Mouse (Mus musculus): ENCODE results near the gene Srgap3.

Gene Srgap3

DNA sequence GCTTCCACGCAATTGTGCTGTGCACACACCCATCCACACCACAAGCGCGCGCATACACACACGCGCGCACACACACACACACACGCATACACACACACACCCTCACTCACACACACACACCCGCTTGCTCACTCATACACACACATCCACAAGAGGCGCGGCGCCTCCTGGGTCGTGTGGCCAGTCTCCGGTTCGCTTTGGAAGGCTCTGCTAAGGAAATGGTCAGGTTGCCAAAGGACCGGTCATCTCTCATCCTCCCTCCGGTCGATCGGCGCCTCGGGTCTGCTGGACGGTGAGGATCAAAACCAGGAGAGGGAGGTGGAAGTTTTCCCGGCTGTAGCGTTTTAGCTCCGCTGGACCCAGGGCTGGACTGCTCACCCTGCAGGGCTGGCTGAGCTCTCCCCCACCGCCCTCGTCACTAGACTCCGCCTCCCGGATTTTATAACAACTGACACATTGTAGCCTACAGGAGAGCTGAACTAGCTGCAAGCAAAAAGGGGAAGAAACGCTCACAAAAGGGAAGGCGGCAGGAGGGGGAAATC, at the start of gene Srgap3:
Srgap3 (minus strand) TSS at position 372 of the 542 bp plus-strand sequence.
- CTCF ChIA-PET = interaction anchor here in 3 of 4 experiments (0.7 to 1.9 kb wide), 5 partner anchors 43 to 554 kb away, joined by 3 to 5 read pairs (median 3); no protein-coding TSS in a partner anchor
- POLR2A ChIA-PET = interaction anchor here in 2 of 4 experiments (1.0 to 1.6 kb wide), 6 partner anchors 8 to 359 kb away, joined by 3 to 4 read pairs (median 3); partner anchors contain the start of gene Thumpd3 (in 1 of the 2)

DNA sequence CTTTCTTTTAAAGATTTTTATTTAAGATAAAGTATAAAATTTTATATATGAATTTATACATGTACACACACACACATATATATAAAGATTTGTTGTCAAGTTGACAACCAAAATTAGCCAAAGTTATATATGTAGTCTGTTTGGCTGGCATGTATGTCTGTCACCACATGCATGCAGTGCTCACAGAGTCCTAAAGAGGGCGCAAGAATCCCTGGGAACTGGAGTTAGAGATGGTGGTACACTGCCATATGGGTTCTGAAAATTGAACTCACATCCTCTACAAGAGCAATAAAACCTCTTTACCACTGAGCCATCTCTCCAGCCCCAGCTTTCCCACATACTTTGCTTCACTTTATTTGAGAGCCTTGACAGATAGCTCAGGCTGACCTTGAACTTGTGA, 48.6 kb upstream of the Srgap3 start:
- ChIA-PET POLR2A (interaction anchor here in 1 of 4 experiments (0.7 kb wide), 1 partner anchor 255 kb away, joined by 3 read pairs; no protein-coding TSS in a partner anchor), CTCF (interaction anchor here in 2 of 4 experiments (0.6 to 1.3 kb wide), 3 partner anchors 9 to 42 kb away, joined by 3 to 4 read pairs (median 3); no protein-coding TSS in a partner anchor)

DNA sequence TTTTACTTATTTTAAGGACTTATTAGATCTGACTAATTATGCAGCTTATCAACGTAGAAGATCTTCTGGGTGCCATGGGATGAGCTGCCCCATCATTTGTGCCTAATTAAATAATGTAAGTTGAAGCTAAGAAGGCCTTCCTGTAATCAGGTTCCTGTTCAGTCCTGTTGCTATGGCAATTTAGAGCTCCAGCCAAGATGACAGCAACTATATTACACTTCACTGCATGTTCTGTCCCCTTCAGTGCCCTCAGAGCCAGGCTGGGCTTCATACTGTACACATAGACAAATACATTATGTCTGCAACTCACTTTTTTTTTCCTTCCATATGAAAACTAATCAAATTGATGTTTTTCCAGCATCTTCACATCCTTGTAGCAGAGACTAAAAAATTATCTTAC, 43.1 kb upstream of the Srgap3 start:
- ChIA-PET POLR2A (interaction anchor here in 2 of 4 experiments (0.6 to 1.1 kb wide), 2 partner anchors 11 to 39 kb away, joined by 3 read pairs; no protein-coding TSS in a partner anchor), CTCF (no interaction called here)

DNA sequence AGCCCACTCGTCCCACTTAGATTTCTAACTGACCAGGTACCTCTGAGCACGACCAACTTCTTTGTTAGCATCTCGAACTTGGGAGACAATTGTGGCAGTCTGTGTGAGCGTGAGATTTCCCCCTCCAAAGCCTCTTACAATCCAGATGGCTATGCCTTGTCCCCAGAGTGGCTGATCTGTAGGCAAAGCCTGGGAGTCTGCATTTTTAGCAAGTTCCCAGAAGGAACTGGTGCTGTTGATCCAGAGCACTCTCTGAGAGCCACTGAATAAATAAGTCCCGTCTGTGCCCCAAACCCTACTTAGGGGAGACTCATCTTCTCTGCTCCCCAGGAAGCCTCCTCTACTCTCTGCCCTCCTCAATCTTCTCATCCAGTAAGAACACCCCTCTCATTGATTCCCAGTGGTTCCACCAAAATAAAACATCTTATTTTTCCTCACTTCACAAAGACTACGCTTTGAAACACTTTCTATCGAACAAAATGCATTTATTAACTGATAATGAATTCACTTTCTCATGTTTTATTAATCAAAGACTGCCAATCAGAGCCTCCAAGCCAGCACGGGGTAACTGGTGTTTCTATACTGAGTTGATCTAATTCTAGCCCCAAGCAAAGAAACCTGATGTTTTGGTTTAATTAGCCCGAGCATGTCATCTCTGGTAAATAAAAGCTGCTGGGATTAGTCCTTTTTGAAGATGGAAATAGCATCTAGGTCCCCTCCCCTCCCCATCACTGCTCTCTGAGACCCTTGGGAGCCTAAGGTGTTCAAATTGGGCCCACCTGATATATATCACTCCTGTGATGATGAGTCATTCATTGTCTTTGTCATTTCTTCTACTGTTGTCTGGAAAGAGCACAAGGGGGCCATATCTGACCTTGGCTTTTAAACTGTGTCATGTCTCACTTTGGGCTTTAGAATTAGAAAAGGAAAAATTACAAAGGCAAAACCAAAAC, 38.6 kb upstream of the Srgap3 start:
- ChIA-PET POLR2A (no interaction called here), CTCF (interaction anchor here in 2 of 4 experiments (0.8 to 1.0 kb wide), 2 partner anchors 8 to 9 kb away, joined by 3 read pairs; no protein-coding TSS in a partner anchor)

DNA sequence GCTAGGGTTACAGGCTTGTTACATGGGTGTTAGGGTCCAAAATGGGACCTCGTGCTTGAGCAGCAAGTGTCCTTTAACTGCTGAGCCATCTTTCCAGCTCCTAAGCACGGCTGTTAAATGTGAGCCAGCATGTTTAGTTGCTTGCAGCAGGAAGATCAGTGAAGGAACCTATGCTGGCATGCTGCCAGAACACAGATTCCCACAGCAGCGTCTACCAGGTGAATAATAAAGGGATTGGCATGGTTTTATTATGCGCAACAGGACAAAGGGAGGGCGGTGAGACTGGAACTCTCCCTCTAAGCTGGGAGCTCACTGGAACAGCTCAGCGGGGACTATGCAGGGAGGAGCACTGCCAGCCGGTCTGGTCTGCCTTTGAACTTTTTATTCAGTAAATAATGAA, 35.2 kb upstream of the Srgap3 start:
- CTCF ChIA-PET = interaction anchor here in 2 of 4 experiments (0.9 to 1.4 kb wide), 2 partner anchors 19 to 281 kb away, joined by 4 to 5 read pairs; no protein-coding TSS in a partner anchor
- POLR2A ChIA-PET = interaction anchor here in 3 of 4 experiments (0.6 to 2.9 kb wide), 10 partner anchors 8 to 287 kb away, joined by 3 to 17 read pairs (median 4); partner anchors contain the start of gene Rad18 (in 1 of the 3)

DNA sequence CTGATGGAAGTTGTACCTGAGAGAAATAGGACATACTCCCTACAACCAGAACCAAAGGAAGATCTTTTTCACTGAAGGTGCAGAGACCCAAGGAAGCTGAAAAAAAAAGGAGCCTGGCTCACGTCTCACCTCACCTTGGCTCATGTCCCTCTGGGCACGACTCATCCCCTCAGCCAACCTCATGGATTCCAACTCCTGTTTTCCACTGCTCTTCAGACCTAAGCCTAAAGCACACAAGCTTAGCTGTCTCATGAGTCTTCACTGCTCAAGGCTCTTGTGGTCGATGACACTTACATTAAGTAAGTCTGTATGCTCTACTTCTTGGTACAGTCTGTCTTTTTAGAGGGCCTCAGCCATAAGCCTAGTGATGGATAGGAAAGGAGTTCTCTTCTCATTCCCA, 31.9 kb upstream of the Srgap3 start:
- ChIA-PET CTCF (no interaction called here), POLR2A (interaction anchor here in 3 of 4 experiments (0.7 to 1.1 kb wide), 3 partner anchors 9 to 236 kb away, joined by 3 to 8 read pairs (median 3); no protein-coding TSS in a partner anchor)

DNA sequence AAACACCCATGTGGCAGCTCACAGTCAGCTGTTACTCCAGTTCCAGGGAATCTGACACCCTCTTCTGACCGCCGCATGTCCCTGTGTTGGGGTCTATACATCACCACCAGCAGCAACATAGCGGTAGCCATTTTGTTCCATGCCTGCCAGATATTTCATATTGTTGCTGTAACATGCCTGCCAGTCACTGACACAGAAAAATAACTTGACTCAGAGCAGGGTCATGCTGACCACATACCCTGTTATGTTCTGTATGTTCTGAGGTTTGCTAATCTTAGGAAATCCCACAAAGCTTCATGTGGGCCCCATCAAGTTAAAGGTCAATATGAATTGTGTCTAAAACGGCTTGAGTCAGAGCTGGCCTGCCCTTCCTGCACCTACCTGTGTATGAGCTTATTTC, 30.2 kb upstream of the Srgap3 start:
- ChIA-PET POLR2A (interaction anchor here in 1 of 4 experiments (0.9 kb wide), 1 partner anchor 140 kb away, joined by 3 read pairs; no protein-coding TSS in a partner anchor), CTCF (no interaction called here)

DNA sequence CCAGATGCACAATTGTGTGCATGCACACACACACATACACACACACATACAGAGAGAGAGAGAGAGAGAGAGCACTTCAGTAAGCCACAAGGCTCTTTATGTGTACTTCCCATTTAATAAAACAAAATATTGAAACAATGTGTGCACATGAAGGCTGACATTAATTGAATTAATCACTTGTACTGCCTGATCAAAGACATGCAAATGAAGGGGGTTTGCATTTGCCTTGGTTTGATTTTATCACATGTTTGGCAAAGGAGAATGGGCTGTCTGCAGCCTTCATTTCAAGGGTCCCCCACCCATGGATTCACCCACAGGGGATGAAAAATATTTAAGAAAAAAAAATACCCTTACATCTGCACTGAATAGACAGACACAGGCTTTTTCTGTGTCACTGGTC, 29.5 kb upstream of the Srgap3 start:
- ChIA-PET POLR2A (no interaction called here), CTCF (no interaction called here)

DNA sequence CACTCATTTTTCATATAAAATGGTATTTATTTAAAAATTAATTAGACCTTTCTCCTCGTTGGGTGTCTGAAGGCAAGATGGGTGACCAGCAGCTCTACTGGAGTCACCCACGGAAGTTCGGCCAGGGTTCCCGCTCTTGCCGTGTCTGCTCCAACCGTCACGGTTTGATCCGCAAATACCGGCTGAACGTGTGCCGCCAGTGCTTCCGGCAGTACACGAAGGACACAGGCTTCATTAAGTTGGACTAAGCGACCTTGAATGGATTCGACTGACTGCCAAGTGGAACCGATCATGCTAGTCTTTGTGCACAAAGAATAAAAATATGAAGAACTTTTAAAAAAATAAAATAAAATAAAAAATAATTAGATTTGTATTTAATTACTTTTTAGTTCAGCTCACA, 29.1 kb upstream of the Srgap3 start:
- POLR2A ChIA-PET = no interaction called here
- CTCF ChIA-PET = no interaction called here

DNA sequence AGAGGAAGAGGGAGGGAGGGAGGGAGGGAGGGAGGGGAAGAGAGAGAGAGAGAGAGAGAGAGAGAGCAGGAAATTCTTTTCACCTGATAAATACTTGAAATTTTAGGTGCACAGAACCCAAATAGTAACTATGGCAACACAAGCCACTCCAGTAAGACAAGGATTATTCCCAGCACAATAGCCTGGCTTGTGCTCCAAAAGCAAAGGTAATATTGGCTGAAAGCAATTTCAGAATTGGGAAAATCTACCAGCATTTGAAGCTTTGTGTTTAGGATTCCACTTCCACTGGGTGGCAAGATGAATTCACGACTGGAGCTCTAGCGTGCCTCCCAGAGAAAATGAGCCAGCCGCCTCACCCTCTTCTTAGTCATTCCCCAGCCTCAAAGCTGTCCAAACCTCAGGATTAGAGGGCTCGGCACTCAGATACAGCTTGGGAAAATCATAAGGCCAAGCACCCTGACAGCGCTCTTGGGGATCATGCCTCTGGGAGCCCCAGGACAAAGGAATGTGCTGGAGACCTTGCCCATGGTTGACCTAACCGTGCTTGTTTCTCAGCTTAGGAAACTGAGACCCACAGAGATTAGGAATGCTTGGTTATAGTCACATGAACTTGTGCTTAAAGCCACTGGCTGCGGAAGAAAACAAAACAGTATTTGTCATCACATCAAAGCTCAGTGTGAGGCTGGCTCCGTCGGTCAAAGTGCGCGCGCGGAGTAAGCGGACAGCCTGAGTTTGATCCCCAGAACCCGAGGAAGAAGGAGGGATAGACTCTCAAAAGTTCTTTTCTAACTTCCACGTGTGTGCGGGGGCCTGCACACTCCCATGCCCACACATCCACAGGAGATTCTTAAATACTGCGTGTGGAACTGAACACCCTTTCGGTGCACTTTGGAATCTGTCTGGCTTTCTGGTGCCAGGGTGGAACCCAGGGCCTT, 27.0 kb upstream of the Srgap3 start:
- CTCF ChIA-PET = interaction anchor here in 2 of 4 experiments (0.7 to 1.5 kb wide), 3 partner anchors 8 to 548 kb away, joined by 4 to 5 read pairs (median 5); no protein-coding TSS in a partner anchor
- POLR2A ChIA-PET = interaction anchor here in 3 of 4 experiments (0.6 to 3.9 kb wide), 8 partner anchors 8 to 621 kb away, joined by 3 to 17 read pairs (median 4); no protein-coding TSS in a partner anchor

DNA sequence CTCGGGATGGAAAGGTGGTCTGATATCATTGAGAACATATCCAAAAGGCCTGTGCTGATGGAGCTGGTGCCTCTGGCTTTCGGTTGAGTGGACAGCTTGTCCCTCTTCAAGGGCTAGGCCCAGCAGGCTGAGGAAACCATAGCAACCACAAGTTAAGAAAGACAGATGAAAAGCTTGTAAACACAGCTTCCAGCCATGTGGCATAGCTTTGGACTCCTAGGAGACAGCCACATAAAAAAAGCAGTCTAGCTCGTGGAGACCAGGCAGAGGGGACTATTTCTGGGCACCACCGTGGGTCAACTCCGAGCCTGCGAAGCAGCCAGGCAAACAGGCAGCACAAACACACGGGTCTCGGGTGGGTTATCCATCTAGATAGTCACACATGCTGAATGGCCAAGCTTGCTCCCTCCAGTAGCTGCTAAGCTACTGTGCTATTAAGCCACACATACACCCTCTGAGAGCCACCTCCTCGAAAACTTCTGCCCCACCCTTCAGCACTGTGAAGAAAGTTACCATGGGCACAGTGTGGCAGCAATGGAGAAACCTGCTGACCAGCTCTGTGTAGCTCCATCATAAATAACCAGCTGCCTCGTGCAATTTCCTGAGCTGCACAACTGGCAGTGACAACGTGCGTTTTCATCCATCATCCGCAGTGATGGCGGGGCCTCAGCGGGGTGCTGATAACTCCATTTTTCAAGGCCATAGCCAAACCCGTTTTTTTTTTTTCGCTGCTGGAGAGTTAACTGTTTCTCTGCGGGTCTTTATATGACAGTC, 26.0 kb upstream of the Srgap3 start:
- ChIA-PET POLR2A (interaction anchor here in 2 of 4 experiments (0.8 to 3.9 kb wide), 4 partner anchors 9 to 135 kb away, joined by 3 to 17 read pairs (median 3); no protein-coding TSS in a partner anchor), CTCF (interaction anchor here in 1 of 4 experiments (1.5 kb wide), 1 partner anchor 273 kb away, joined by 5 read pairs; no protein-coding TSS in a partner anchor)

DNA sequence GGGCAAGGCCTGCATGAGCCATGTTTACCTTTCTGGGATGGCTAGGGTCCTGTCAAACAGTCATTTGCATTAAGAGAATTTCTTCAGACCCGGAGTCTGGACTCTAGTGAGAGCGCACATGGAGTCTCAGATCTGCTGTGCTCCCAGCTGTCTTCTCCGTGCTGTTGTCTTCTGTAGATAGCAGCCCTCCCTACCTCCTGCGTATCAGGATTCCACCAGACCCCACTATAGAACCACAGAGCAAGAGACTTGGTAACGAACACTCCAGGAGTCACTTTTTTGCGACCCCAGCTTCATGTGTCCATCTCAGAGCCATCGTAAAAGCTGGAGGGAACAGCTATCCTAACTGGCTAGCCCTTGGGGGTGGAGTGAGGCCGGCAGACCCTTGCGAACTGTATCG, 25.1 kb upstream of the Srgap3 start:
- ChIA-PET POLR2A (interaction anchor here in 1 of 4 experiments (1.4 to 3.9 kb wide), 3 partner anchors 10 to 289 kb away, joined by 3 to 17 read pairs (median 3); no protein-coding TSS in a partner anchor), CTCF (interaction anchor here in 1 of 4 experiments (0.6 kb wide), 1 partner anchor 51 kb away, joined by 3 read pairs; no protein-coding TSS in a partner anchor)

DNA sequence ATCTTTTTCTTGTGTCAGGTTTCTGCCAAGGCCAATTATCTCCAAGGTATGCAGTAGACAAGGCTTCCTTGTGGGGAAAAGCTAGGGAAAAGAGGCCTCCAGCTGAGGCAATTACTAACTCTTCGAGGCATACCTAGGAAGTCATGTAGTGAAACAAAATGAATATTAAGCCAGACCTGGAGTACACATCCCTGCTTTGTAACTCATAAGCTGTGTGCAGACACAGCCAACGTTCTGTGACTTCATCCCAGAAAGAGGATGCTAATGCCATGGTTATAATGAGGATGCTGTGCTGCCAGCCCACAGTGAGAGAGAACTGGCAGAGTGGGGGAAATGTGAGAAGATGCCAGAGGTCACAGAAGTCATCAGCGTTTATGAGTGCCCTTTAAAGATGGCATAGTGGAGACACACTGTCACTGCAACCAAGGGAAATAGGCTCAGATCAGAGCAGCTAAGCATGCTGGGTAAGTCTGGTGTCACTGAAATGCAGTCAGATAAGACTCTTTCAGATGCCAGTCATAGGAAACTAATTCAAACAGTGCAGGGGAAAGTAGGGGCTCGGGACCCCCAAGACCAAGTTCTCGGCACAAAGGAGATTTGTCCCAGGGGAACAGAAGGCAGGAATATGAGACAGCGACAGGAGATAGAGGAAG, 24.2 kb upstream of the Srgap3 start:
- POLR2A ChIA-PET = interaction anchor here in 1 of 4 experiments (1.4 to 3.9 kb wide), 3 partner anchors 11 to 288 kb away, joined by 3 to 17 read pairs (median 3); no protein-coding TSS in a partner anchor

DNA sequence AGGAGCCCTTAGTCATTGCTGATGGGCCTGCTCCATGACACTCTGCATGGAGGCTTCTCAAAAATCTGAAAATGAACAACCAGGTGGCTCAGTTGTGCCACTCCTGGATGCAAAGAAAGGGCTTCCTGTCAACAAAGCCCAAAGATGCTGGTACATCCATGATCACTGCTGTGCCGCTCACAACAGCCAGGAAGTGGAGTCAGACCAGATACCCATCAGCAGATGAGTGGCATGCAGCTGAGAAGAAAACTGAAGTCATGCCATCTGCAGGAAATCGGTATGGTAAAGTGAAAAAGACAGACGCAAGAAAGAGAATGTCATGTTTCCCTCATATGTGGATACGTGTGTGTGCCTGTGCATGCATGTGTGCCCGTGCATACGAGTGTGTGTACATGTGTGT, 20.3 kb upstream of the Srgap3 start:
- ChIA-PET CTCF (no interaction called here), POLR2A (interaction anchor here in 1 of 4 experiments (0.6 to 0.8 kb wide), 2 partner anchors 12 to 228 kb away, joined by 3 to 8 read pairs; partner anchors contain the start of gene Lhfpl4)

More for the DNA sequence above, 24.2 kb upstream of the Srgap3 start:
- CTCF ChIA-PET = no interaction called here

DNA sequence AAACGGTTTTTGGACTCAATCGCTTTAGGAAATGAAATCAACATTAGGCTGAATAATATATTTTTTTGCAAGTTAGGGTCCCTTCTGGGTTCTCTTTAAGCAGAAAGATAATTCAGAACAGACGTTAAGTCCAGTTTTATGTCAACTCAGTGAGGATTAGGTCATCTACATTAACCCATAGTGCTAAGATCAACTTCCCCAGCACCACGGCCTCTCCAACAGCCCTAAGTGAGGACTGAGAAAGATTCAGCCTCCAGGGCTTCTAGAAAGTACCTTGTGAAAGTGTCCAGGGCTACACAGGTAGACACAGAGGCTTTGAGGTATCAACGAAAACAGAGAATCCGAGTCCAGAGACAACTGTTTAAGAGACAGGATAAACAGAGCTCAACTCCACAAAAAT, 11.3 kb upstream of the Srgap3 start:
- CTCF ChIA-PET = interaction anchor here in 1 of 4 experiments (0.6 kb wide), 1 partner anchor 1089 kb away, joined by 3 read pairs; no protein-coding TSS in a partner anchor
- POLR2A ChIA-PET = no interaction called here

DNA sequence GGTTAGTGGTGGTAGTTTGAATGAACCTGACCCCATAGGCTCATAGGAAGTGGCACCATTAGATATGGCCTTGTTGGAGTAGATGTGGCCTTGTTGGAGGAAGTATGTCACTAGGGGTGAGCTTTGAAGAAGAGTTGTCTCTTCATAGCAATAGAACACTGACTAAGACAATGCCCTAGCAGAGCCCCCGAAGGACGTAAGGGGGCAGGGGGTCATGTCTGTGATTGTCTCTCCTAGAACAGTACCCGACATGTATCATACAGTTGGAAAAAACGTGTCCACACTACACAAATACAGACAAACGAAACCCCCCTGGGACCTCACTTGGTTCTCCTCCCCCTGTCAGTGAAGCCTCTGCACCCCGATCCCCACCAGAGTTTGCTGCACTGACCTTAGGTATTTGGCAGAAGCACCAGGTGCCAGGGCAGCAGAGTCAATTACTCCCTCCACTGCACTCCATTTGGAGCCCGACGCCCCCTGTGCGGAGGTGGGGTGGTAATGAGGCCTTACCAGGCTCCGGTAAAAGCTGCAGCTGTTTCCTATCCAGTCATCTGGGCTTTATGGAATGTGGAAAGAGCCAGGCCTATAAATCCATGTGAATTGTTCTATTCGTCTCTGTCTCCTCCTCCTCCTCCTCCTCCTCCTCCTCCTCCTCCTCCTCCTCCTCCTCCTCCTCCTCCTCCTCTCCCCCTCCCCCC, 10.7 kb upstream of the Srgap3 start:
- CTCF ChIA-PET = interaction anchor here in 1 of 4 experiments (0.6 to 0.7 kb wide), 2 partner anchors 52 to 1089 kb away, joined by 3 to 4 read pairs; no protein-coding TSS in a partner anchor
- POLR2A ChIA-PET = interaction anchor here in 2 of 4 experiments (0.5 to 0.9 kb wide), 4 partner anchors 9 to 268 kb away, joined by 3 to 5 read pairs (median 3); no protein-coding TSS in a partner anchor
